Comparison of ENCODE assay signal across 18 mouse cellular contexts in genomic region chr12:71941290-71941689, GRCm38 (mm10).
"Had no signal": no experiment of that assay in that cellular context is flagged by ENCODE, and none has a peak within 500 bp of the region (broad histone marks: within the 10 kb centered on the region; RNA-seq: fewer than 3 reads in every experiment).

No protein-coding gene starts in this region.

- H3K4me2 ChIP-seq: lung, embryonic 15.5 days; midbrain, embryonic 11.5 days; midbrain, embryonic 13.5 days; neural tube, embryonic 13.5 days; neural tube, embryonic 15.5 days; stomach, embryonic 15.5 days had no signal

- H3K27me3 ChIP-seq: lung, embryonic 15.5 days; megakaryocyte, embryonic 14.5 days; midbrain, embryonic 13.5 days; neural tube, embryonic 13.5 days; neural tube, embryonic 15.5 days; stomach, embryonic 15.5 days had no signal

- H3K27ac ChIP-seq: lung, embryonic 15.5 days; macrophage; midbrain, embryonic 13.5 days; neural tube, embryonic 13.5 days; neural tube, embryonic 15.5 days; stomach, embryonic 15.5 days; stomach, postnatal 0 days had no signal

- H3K4me3 ChIP-seq: lung, embryonic 15.5 days; megakaryocyte, embryonic 14.5 days; midbrain, embryonic 13.5 days; myocyte; neural tube, embryonic 13.5 days; neural tube, embryonic 15.5 days; stomach, embryonic 15.5 days had no signal

- H3K9ac ChIP-seq: lung, embryonic 15.5 days; midbrain, embryonic 13.5 days; neural tube, embryonic 13.5 days; neural tube, embryonic 15.5 days; stomach, embryonic 15.5 days had no signal

- H3K4me1 ChIP-seq: neural tube, embryonic 15.5 days; stomach, embryonic 15.5 days had no signal

- ATAC-seq: lung, postnatal 0 days; midbrain, embryonic 13.5 days; midbrain, embryonic 16.5 days had no signal

- DNase-seq: lung, adult 2 months; lung, postnatal 14 days; lung, postnatal 36 days; right cerebral cortex, postnatal 14 days; thymus, adult 2 months; thymus, postnatal 25 days had no signal

- H3K9me3 ChIP-seq: lung, embryonic 15.5 days; megakaryocyte, embryonic 14.5 days; midbrain, embryonic 13.5 days; neural tube, embryonic 13.5 days; neural tube, embryonic 15.5 days; stomach, embryonic 15.5 days had no signal
